ENCODE assay signal across 10 mouse cellular contexts in the genomic region with DNA sequence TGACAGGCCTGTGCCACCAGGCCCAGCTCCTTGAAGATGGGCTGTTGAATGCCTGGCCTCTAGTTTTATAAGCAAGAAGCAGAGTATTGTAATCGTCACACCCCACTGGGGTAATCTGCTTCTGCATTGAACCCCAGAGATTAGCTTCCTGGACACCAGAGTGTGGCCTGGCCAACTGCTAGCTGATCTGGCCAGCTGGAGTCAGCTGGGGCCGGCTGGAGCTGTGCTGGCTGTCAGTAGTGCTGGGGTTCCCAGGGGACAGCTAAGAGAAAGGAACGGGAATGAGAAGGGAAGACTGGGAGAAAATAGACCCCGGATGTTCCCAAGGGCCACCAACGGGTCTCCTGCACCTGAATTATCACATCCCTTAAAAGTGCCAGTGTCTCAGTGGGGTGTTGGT. TPM values are rescaled to one million over a fixed set of nuclear protein-coding genes. Genes with fewer than 3 reads are reported as not detected.
A peak's percentile ranks its signal among the peaks of the same experiment; 100 is the strongest.
DNase-seq lines count a peak whose midpoint lies in the region; ATAC-seq and TF ChIP-seq lines count a peak whose summit lies in the region.
"Had no signal": no experiment of that assay in that cellular context is flagged by ENCODE, and none has a peak within 500 bp of the region (broad histone marks: within the 10 kb centered on the region; RNA-seq: fewer than 3 reads in every experiment).

No protein-coding gene starts in this region.

- TF ChIP-seq CTCF in hindbrain, postnatal 0 days (IDR thresholded peaks at IDR 0.05; ENCODE audit: low read depth) = no peak
- TF ChIP-seq CTCF in kidney, postnatal 0 days (IDR thresholded peaks at IDR 0.05; ENCODE audit: low read depth) = no peak

- no peak overlapping the region for H3K9ac ChIP-seq in hindbrain, postnatal 0 days (replicated peaks; ENCODE audit: low read length)
- no peak overlapping the region for H3K9ac ChIP-seq in kidney, postnatal 0 days (ENCODE audit: low read depth, low read length)
- H3K9ac ChIP-seq: limb, embryonic 15.5 days had no signal

- WGBS in hindbrain, embryonic 10.5 days = 53% methylated on average over 5 of the region's 5 CpGs
- 37% methylated on average over 5 of the region's 5 CpGs for WGBS in hindbrain, postnatal 0 days
- 61% methylated on average over 5 of the region's 5 CpGs for whole genome bisulfite sequencing in kidney, postnatal 0 days

- H3K27me3 ChIP-seq in hindbrain, embryonic 10.5 days (ENCODE audit: insufficient read depth, poor library complexity, severe bottlenecking) = 0 out of 2 replicates have a peak, but pooled peaks cover 4% of the 10 kb centered on the region
- H3K27me3 ChIP-seq in hindbrain, postnatal 0 days (ENCODE audit: insufficient read depth, low read length) = no peaks in the 10 kb centered on the region
- H3K27me3 ChIP-seq in kidney, postnatal 0 days (ENCODE audit: insufficient read depth, low read length) = no peaks in the 10 kb centered on the region
- H3K27me3 ChIP-seq: limb, embryonic 15.5 days had no signal

- 0 out of 2 replicates have a peak, but pooled peaks cover 1% of the 10 kb centered on the region for H3K9me3 ChIP-seq in hindbrain, embryonic 10.5 days
- no peaks in the 10 kb centered on the region for H3K9me3 ChIP-seq in hindbrain, postnatal 0 days (ENCODE audit: low read length)
- no peaks in the 10 kb centered on the region for H3K9me3 ChIP-seq in kidney, postnatal 0 days (replicated peaks; ENCODE audit: low read length)
- H3K9me3 ChIP-seq: limb, embryonic 15.5 days had no signal

- no peak overlapping the region for H3K4me3 ChIP-seq in hindbrain, embryonic 10.5 days
- no peak overlapping the region for H3K4me3 ChIP-seq in hindbrain, postnatal 0 days (ENCODE audit: low read length)
- H3K4me3 ChIP-seq in kidney, postnatal 0 days (replicated peaks; ENCODE audit: low read depth, low read length) = no peak overlapping the region
- H3K4me3 ChIP-seq: limb, embryonic 15.5 days had no signal

- no peak overlapping the region for H3K4me2 ChIP-seq in hindbrain, postnatal 0 days (ENCODE audit: low read depth, low read length)
- no peak overlapping the region for H3K4me2 ChIP-seq in kidney, postnatal 0 days (ENCODE audit: low read length)
- H3K4me2 ChIP-seq: limb, embryonic 15.5 days had no signal

- H3K27ac ChIP-seq in hindbrain, embryonic 10.5 days = peak overlapping the region; percentile 62
- no peak overlapping the region for H3K27ac ChIP-seq in hindbrain, postnatal 0 days
- H3K27ac ChIP-seq in kidney, postnatal 0 days = 0 out of 2 replicates have a peak overlapping the region, but pooled peaks have one; percentile 5
- H3K27ac ChIP-seq: limb, embryonic 15.5 days had no signal

- no peaks in the 10 kb centered on the region for H3K36me3 ChIP-seq in hindbrain, embryonic 10.5 days
- H3K36me3 ChIP-seq in hindbrain, postnatal 0 days (ENCODE audit: insufficient read depth, low read length) = no peaks in the 10 kb centered on the region
- no peaks in the 10 kb centered on the region for H3K36me3 ChIP-seq in kidney, postnatal 0 days (ENCODE audit: insufficient read depth, low read length)
- H3K36me3 ChIP-seq: limb, embryonic 15.5 days had no signal

- DNase-seq in hindbrain, embryonic 10.5 days (ENCODE audit: low spot score) = no peak
- DNase-seq in hindbrain, postnatal 0 days (ENCODE audit: low spot score) = no peak
- DNase-seq in MN1 (ENCODE audit: low spot score) = peak; percentile 59
- peak; percentile 37 for DNase-seq in gastrocnemius, postnatal 25 days
- peak; percentile 36 for DNase-seq in kidney, postnatal 0 days (ENCODE audit: low spot score)
- DNase-seq in urinary bladder, postnatal 4 days (ENCODE audit: low spot score in 2 of 2) = no peak
- no peak for DNase-seq in right cerebral cortex, postnatal 10 days (ENCODE audit: low spot score in 2 of 2)
- DNase-seq: thymus, adult 18-20 months had no signal

- H3K4me1 ChIP-seq in hindbrain, embryonic 10.5 days (replicated peaks) = peaks cover 56% of the 10 kb centered on the region
- H3K4me1 ChIP-seq in hindbrain, postnatal 0 days (ENCODE audit: insufficient read depth, low read length) = 0 out of 2 replicates have a peak, but pooled peaks cover 4% of the 10 kb centered on the region
- H3K4me1 ChIP-seq in kidney, postnatal 0 days (replicated peaks; ENCODE audit: insufficient read depth, low read length) = peaks cover 6% of the 10 kb centered on the region; the same call in 1 of the 2 replicates

- no peak for ATAC-seq in hindbrain, postnatal 0 days
- ATAC-seq in kidney, postnatal 0 days (replicated peaks; ENCODE audit: low FRiP score, low read depth) = no peak
- ATAC-seq in activated CD4-positive, CD25-positive, alpha-beta regulatory T cell, adult 4 months = no peak

RNA-seq across cellular contexts. Expression of a gene that starts 3.1 kb away (rescaled TPM):
- polyA plus RNA-seq in hindbrain, embryonic 10.5 days (2016; fragmentation: Nextera tagmentation; extraction: Ambion mirVana) = 105 and 106 TPM in 2 replicates
- total RNA-seq in hindbrain, postnatal 0 days (2014; rRNA removed) = 71.7 and 71.8 TPM in 2 replicates
- polyA plus RNA-seq in hindbrain, postnatal 0 days (2015; fragmentation: Nextera tagmentation; extraction: Ambion mirVana) = 69.3 and 71.4 TPM in 2 replicates
- total RNA-seq in gastrocnemius, postnatal 25 days (2021) = 10 to 100 TPM; 23.5 to 39.7 TPM
- polyA plus RNA-seq in kidney, postnatal 0 days (2015; fragmentation: Nextera tagmentation; extraction: Ambion mirVana) = 86.4 and 92.2 TPM in 2 replicates
- 10 to 100 TPM; 15.7 to 21.9 TPM for polyA plus RNA-seq in activated CD4-positive, CD25-positive, alpha-beta regulatory T cell, adult 4 months (2017; shearing (Covaris generic))

RNA-seq across cellular contexts. Expression of a gene that starts 40.6 kb away (rescaled TPM):
- polyA plus RNA-seq in hindbrain, embryonic 10.5 days (2016; fragmentation: Nextera tagmentation; extraction: Ambion mirVana) = 54.9 and 65.6 TPM in 2 replicates
- 29.1 and 34.2 TPM in 2 replicates for total RNA-seq in hindbrain, postnatal 0 days (2014; rRNA removed)
- polyA plus RNA-seq in hindbrain, postnatal 0 days (2015; fragmentation: Nextera tagmentation; extraction: Ambion mirVana) = 127 and 130 TPM in 2 replicates
- total RNA-seq in gastrocnemius, postnatal 25 days (2021) = 10 to 100 TPM in 1 of 2 experiments, 1 to 10 TPM in 1; 9.9 to 11.8 TPM
- polyA plus RNA-seq in kidney, postnatal 0 days (2015; fragmentation: Nextera tagmentation; extraction: Ambion mirVana) = 54.2 and 55.9 TPM in 2 replicates
- 10 to 100 TPM; 17.1 to 21.6 TPM for polyA plus RNA-seq in activated CD4-positive, CD25-positive, alpha-beta regulatory T cell, adult 4 months (2017; shearing (Covaris generic))

Comparison
In these comparisons a context has a peak if more than half of its experiments do, and no peak if none do; other contexts are left out.
1. DNase-seq: peak in MN1 (single experiment), gastrocnemius, postnatal 25 days (single experiment) and kidney, postnatal 0 days (single experiment); none in hindbrain, embryonic 10.5 days (single experiment), hindbrain, postnatal 0 days (single experiment), urinary bladder, postnatal 4 days (0 of 2) and right cerebral cortex, postnatal 10 days (0 of 2).